Mouse (Mus musculus): ENCODE results near the gene Cdipt.

DNA sequence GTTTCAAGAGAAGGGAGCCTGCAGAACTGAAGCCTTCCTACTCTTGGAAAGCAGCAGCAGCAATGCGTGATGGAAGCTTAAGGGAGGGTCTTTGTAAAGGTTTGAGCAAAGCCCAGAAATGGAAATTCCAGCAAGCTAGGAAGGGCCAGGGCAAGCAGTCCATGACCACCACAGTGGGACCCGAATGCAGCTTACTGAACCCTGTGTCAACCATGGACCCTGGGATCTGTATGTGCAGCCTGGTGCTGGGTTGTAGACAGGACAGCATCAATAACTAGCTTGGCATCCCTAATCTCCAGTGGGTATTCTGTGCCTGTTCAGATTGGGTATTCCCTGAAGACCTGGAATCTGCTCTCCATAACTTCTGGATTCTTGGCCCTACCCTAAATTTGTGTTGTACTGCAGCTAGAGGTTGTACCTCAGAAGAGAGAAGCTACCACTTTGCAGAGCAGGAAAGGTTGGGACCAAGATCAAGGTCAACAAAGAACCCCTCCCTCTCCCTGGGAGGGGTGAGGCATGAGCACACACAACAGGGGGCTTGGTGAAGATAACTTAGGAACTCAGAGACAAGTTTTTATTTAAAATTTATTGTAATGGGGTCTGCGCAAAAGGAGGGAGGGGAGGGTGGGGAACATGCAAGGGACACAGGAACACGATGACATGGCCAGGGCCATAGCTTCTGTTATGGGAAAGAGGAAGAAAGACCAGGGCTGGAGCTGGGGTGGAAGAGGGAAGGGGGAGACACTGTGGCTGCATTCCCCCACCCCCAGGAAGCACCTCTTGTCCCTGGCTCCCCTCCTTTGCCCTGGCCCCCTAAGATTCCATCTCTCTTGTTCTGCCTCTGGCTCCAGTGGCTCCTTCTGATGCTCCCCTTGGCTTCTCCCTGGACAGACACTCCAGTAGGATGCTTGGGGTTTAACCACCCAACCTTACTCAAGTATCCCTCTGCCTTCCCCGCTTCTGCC lies 46.1 kb downstream of the Cdipt start:
- TF ChIP-seq GATA1 (IDR thresholded peaks at IDR 0.05; ENCODE audit: low read length) (no peak), TAL1 (IDR thresholded peaks at IDR 0.05; ENCODE audit: low read length) (no peak)
